Mouse (Mus musculus) spleen, adult 2 months (tissue): ENCODE data around the gene Kctd8. TPM values are rescaled to one million over a fixed set of nuclear protein-coding genes. Genes with fewer than 3 reads are reported as not detected.

Experiments used
- DNase-seq, 2 experiments: peaks; one replicate each; pipeline versions ENCODE4 v3.0.0 to v3.0.0-alpha.2; 2012 to 2021; ENCODE audit warnings: low spot score in 2 of 2, low read depth in 1 of 2
- H3K27ac ChIP-seq: fragments of 200-500 bp; 2 replicates; pipeline ENCODE4 v1.5.1; 2012; ENCODE audit warnings: low read length, inconsistent platforms; ENCODE audit not compliant: insufficient read depth
- H3K27me3 ChIP-seq: fragments of 200-500 bp; 2 replicates; pipeline ENCODE4 v1.6.1; 2012; ENCODE audit warnings: mild to moderate bottlenecking, moderate library complexity, low read length, inconsistent platforms; ENCODE audit not compliant: control insufficient read depth, insufficient read depth
- H3K36me3 ChIP-seq: fragments of 200-500 bp; 2 replicates; pipeline ENCODE4 v1.6.1; 2012; ENCODE audit warnings: mild to moderate bottlenecking, low read length, inconsistent platforms; ENCODE audit not compliant: control insufficient read depth, insufficient read depth
- H3K4me1 ChIP-seq: fragments of 200-500 bp; 2 replicates; pipeline ENCODE4 v1.6.1; 2011; ENCODE audit warnings: inconsistent platforms; ENCODE audit not compliant: control insufficient read depth, insufficient read depth, insufficient read length
- H3K4me3 ChIP-seq: fragments of 200-500 bp; 2 replicates; pipeline ENCODE4 v1.5.1; 2011; ENCODE audit warnings: mild to moderate bottlenecking, inconsistent platforms; ENCODE audit not compliant: insufficient read depth, insufficient read length; ENCODE audit errors: extremely low read depth
- CTCF ChIP-seq: fragments of 200-500 bp; IDR thresholded peaks from 2 replicates; pipeline ENCODE4 v1.5.1; 2011; ENCODE audit warnings: mild to moderate bottlenecking, inconsistent platforms; ENCODE audit not compliant: insufficient read depth, insufficient read length, insufficient replicate concordance; ENCODE audit errors: extremely low read depth
- POLR2A ChIP-seq: fragments of 200-500 bp; IDR thresholded peaks from 2 replicates; pipeline ENCODE4 v1.6.1; 2011; ENCODE audit warnings: low read depth, low read length, inconsistent platforms
- WGBS: fragments of 180-500 bp; shearing (Covaris S2); methylation state at CpG from one replicate; pipeline ENCODE4 v1.1.7; 2018; 5-methylcytosine and 5-hydroxymethylcytosine counted together
- polyA plus RNA-seq: library from polyadenylated mRNA; depleted of rRNA; stranded (reverse); fragments of >200 nt; gene quantifications from 2 replicates; pipeline ENCODE4 v1.2.3, GENCODE M21; 2012; rRNA removed

The Kctd8 gene
- not detected in 2 replicates for polyA plus RNA-seq

- H3K4me3 ChIP-seq = no peak within 1 kb of the TSS
- 5% methylated on average over 87 of the region's 87 CpGs for WGBS
- no peak for TF ChIP-seq POLR2A
- no peak for TF ChIP-seq CTCF
- peaks cover 4% of the 10 kb centered on the region; the same call in 1 of the 2 replicates for H3K27me3 ChIP-seq
- DNase-seq = no peak
- no peak within 1 kb of the TSS for H3K27ac ChIP-seq
- no peaks in the 10 kb centered on the region for H3K36me3 ChIP-seq
- peaks cover 2% of the 10 kb centered on the region; the same call in 1 of the 2 replicates for H3K4me1 ChIP-seq
Observed at GRCm38 (mm10) chr5:69340919-69341801, at the start of gene Kctd8. TSS of gene Kctd8 (minus strand) at chr5:69341679.

GRCm38 (mm10) chr5:69379072-69379471 is 37.6 kb upstream of the Kctd8 start:
- no peak for DNase-seq
- Histone ChIP-seq H3K27ac (no peak overlapping the region), H3K36me3 (no peaks in the 10 kb centered on the region), H3K4me1 (no peaks in the 10 kb centered on the region), H3K4me3 (no peak overlapping the region), H3K27me3 (no peaks in the 10 kb centered on the region)
- 89% methylated on average over 4 of the region's 4 CpGs for WGBS
- TF ChIP-seq POLR2A (no peak), CTCF (no peak)

DNA sequence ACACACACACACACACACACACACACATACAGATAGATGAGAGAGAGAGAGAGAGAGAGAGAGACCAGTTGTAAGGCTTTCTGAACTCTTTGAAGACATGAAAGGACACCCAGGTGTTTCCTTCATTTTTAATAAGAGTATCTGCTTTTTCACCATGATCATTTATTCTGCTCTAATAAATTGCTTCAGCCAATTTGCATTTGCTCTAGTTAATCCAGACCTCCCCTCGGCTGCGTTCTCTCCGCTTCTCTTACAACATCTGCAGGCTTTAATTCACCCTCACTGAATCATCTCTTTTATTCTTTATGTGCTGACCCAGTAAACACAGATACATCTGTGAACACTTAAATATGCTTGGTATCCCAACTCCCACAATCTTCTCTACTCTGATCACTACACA is 9.1 kb upstream of the Kctd8 start:
- Histone ChIP-seq H3K4me1 (no peaks in the 10 kb centered on the region), H3K36me3 (no peaks in the 10 kb centered on the region), H3K27ac (no peak overlapping the region), H3K4me3 (no peak overlapping the region), H3K27me3 (no peaks in the 10 kb centered on the region)
- 95% methylated on average over 3 of the region's 3 CpGs for WGBS
- DNase-seq = no peak
- TF ChIP-seq CTCF = no peak
- TF ChIP-seq POLR2A = no peak

- no peak for DNase-seq
Observed at GRCm38 (mm10) chr5:69340102-69340918, 1.2 kb downstream of the Kctd8 start.

GRCm38 (mm10) chr5:69339623-69339970 is 1.9 kb downstream of the Kctd8 start:
- no peak overlapping the region for H3K4me3 ChIP-seq
- DNase-seq = no peak
- WGBS = 81% methylated on average over 6 of the region's 6 CpGs
- H3K27me3 ChIP-seq = peaks cover 4% of the 10 kb centered on the region; the same call in 1 of the 2 replicates
- TF ChIP-seq POLR2A (no peak), CTCF (no peak)
- H3K4me1 ChIP-seq = peaks cover 2% of the 10 kb centered on the region; the same call in 1 of the 2 replicates
- H3K36me3 ChIP-seq = no peaks in the 10 kb centered on the region
- no peak overlapping the region for H3K27ac ChIP-seq

More at GRCm38 (mm10) chr5:69340102-69340918, 1.2 kb downstream of the Kctd8 start:
- TF ChIP-seq POLR2A (no peak), CTCF (no peak)
- 7% methylated on average over 44 of the region's 44 CpGs for WGBS
- H3K4me3 ChIP-seq = no peak overlapping the region
- H3K27ac ChIP-seq = no peak overlapping the region
- peaks cover 4% of the 10 kb centered on the region; the same call in 1 of the 2 replicates for H3K27me3 ChIP-seq
- H3K36me3 ChIP-seq = no peaks in the 10 kb centered on the region
- peaks cover 2% of the 10 kb centered on the region; the same call in 1 of the 2 replicates for H3K4me1 ChIP-seq

GRCm38 (mm10) chr5:69338916-69339622 is 2.4 kb downstream of the Kctd8 start:
- Histone ChIP-seq H3K27me3 (peaks cover 4% of the 10 kb centered on the region; the same call in 1 of the 2 replicates), H3K27ac (no peak overlapping the region), H3K4me3 (no peak overlapping the region), H3K4me1 (peaks cover 2% of the 10 kb centered on the region; the same call in 1 of the 2 replicates), H3K36me3 (no peaks in the 10 kb centered on the region)
- 61% methylated on average over 4 of the region's 4 CpGs for WGBS
- TF ChIP-seq POLR2A (no peak), CTCF (no peak)
- DNase-seq = no peak
